Comparison of ENCODE assay signal across 28 mouse cellular contexts in genomic region chr10:74663171-74663570, GRCm38 (mm10).
"Had no signal": no experiment of that assay in that cellular context is flagged by ENCODE, and none has a peak within 500 bp of the region (broad histone marks: within the 10 kb centered on the region; RNA-seq: fewer than 3 reads in every experiment).

No protein-coding gene starts in this region.

- H3K27me3 ChIP-seq: heart, embryonic 13.5 days; heart, embryonic 15.5 days; intestine, embryonic 15.5 days; kidney, embryonic 15.5 days; limb, embryonic 12.5 days; liver, embryonic 13.5 days; liver, embryonic 15.5 days had no signal

- H3K9ac ChIP-seq: heart, embryonic 13.5 days; heart, embryonic 15.5 days; hindbrain, embryonic 14.5 days; intestine, embryonic 15.5 days; kidney, embryonic 15.5 days; limb, embryonic 12.5 days; liver, embryonic 13.5 days; liver, embryonic 15.5 days had no signal

- H3K36me3 ChIP-seq: heart, embryonic 13.5 days; heart, embryonic 15.5 days; intestine, embryonic 15.5 days; kidney, embryonic 15.5 days; limb, embryonic 10.5 days; limb, embryonic 12.5 days; liver, embryonic 13.5 days; liver, embryonic 15.5 days had no signal

- H3K9me3 ChIP-seq: heart, embryonic 13.5 days; heart, embryonic 15.5 days; intestine, embryonic 15.5 days; kidney, embryonic 15.5 days; limb, embryonic 10.5 days; limb, embryonic 12.5 days; liver, embryonic 13.5 days had no signal

- H3K27ac ChIP-seq: heart, adult 2 months; heart, embryonic 13.5 days; heart, embryonic 15.5 days; hindbrain, embryonic 14.5 days; intestine, embryonic 15.5 days; kidney, embryonic 15.5 days; kidney, postnatal 0 days; left cerebral cortex, adult 2 months; limb, embryonic 10.5 days; limb, embryonic 12.5 days; liver, embryonic 13.5 days; liver, embryonic 15.5 days had no signal

- H3K4me2 ChIP-seq: heart, embryonic 11.5 days; heart, embryonic 13.5 days; heart, embryonic 15.5 days; hindbrain, embryonic 14.5 days; intestine, embryonic 15.5 days; kidney, embryonic 15.5 days; limb, embryonic 12.5 days; liver, embryonic 11.5 days; liver, embryonic 13.5 days; liver, embryonic 15.5 days had no signal

- DNase-seq: gastrocnemius, postnatal 14 days; gastrocnemius, postnatal 36 days; heart, adult 11 months; heart, adult 2 months; heart, postnatal 14 days; heart, postnatal 36 days; kidney, adult 2 months; kidney, adult 9 months; kidney, postnatal 14 days; kidney, postnatal 36 days; layer of hippocampus, adult 9-11 months; liver; liver, embryonic 13.5 days had no signal

- H3K4me1 ChIP-seq: heart, embryonic 13.5 days; heart, embryonic 15.5 days; intestine, embryonic 15.5 days; kidney, embryonic 15.5 days; limb, embryonic 10.5 days; limb, embryonic 12.5 days; liver, embryonic 13.5 days; liver, embryonic 15.5 days had no signal

- H3K4me3 ChIP-seq: heart, adult 2 months; heart, embryonic 13.5 days; heart, embryonic 15.5 days; intestine, embryonic 15.5 days; kidney, embryonic 15.5 days; left cerebral cortex, adult 2 months; limb, embryonic 10.5 days; limb, embryonic 12.5 days; liver, embryonic 13.5 days; liver, embryonic 15.5 days had no signal

- ATAC-seq: hindbrain, embryonic 16.5 days; inflammation-experienced regulatory T-cells, adult 6 months; intestine, embryonic 15.5 days; intestine, postnatal 0 days had no signal
